Mouse (Mus musculus): ENCODE measurements around the gene Map6.

Map6 gene

DNA sequence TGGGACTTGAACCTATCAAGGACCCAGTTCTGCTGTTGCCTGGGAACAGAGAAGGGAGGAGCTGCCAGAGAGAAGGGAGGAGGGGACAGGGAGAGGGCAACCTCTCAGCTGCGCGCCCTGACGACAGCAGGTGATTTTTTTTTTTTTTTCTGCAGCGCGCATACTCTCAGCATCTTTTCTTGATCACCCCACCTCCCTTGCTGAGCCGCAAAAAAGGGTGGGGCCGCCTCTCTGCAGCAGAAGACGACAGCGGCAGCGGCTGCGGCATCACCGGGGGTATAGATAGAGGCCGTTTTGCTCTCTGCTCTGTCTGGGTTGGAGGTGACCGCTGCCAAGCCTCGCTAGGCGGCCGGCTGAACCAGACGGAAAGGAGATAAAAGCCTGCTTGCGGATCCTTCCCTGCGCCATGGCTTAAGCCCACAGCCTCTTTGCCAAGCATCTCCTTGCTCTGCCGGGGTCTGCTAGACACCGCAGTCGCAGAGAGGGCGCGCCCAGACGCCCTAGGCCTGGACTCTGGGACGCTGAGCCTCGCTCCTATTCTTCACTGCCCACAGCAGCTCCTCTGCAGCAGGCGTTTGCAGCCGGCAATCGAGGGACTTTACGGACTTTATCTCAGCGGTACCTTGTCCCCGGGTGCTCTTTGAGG lies at the start of gene Map6:
TSS of gene Map6 (plus strand) at position 197 of the 646 bp plus-strand sequence.
- DNase-seq, result peak; percentile 26

- no peak for DNase-seq
Measured at GRCm38 (mm10) chr7:99224225-99224624, 43.0 kb upstream of the Map6 start.

- no peak for DNase-seq
Measured at GRCm38 (mm10) chr7:99224648-99225190, 42.5 kb upstream of the Map6 start.

- DNase-seq, result no peak
Measured at GRCm38 (mm10) chr7:99225421-99225820, 41.8 kb upstream of the Map6 start.

- no peak for DNase-seq
Measured at GRCm38 (mm10) chr7:99226662-99227061, 40.6 kb upstream of the Map6 start.

- DNase-seq, result no peak
Measured at GRCm38 (mm10) chr7:99227267-99227666, 40.0 kb upstream of the Map6 start.

- DNase-seq, result no peak
Measured at GRCm38 (mm10) chr7:99228825-99229224, 38.4 kb upstream of the Map6 start.

DNA sequence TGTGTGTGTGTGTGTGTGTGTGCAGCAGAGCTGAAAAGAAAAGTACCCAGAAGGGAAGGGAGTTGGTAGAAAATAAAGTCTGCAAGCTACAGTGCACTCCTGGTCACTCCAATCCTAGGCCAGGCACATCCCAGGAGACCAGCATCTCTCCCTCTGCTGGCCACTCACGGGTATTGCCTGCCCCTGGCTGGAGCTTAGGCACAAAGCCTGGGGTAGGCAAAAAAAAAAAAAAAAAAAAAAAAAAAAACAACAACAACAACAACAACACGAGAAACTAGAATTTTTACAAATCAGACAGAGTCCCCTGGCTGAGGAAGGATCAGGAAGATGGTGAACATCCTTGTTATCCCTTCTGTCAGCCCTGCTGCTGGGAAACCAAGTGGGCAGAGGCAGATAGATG lies 37.8 kb upstream of the Map6 start:
- peak; percentile 13 for DNase-seq

GRCm38 (mm10) chr7:99230061-99230747 lies 37.0 kb upstream of the Map6 start:
- DNase-seq, result no peak

GRCm38 (mm10) chr7:99232571-99232970 lies 34.7 kb upstream of the Map6 start:
- peak; percentile 13 for DNase-seq

DNA sequence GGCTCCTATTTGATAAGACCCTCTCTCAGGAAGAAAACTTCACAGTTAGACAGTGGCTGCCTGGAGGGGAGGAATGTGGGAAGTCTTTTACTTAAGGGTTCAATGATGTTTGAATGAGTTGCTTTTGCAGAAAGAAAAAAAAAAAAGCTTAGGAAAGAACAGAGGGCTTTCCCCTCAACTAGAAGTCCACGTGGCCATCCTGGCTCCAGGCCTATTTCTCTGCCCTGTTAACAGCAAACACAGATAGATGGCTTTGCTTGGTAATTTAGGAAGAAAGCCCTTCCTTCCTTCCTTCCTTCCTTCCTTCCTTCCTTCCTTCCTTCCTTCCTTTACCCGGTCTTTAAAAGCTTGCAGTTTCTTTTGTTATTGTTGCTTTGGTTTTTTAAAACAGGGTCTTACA lies 32.3 kb upstream of the Map6 start:
- DNase-seq, result no peak

DNA sequence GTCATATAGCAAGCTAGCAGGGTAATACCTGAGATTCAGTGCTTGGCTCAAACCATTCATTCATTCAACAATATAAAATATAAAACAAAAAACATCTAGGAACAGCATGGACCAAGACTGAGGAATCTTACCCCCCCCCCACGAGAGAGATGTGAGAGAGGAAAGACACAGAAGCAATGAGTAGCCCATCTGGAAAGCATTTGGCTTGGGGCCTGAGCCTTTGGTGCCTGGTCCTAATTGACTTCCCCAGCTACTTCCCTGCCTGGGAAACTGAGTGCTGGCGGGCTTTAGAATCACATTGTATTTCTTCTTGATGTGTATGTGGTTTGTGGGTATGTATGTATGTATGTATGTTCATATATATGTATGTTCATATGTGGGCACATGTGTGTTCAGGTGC lies 31.6 kb upstream of the Map6 start:
- no peak for DNase-seq

- no peak for DNase-seq
Measured at GRCm38 (mm10) chr7:99236888-99237660, 30.2 kb upstream of the Map6 start.

GRCm38 (mm10) chr7:99238417-99238816 lies 28.8 kb upstream of the Map6 start, which contains the start of gene Mogat2:
Mogat2 (minus strand) TSS chr7:99238619.
- no peak for DNase-seq

DNA sequence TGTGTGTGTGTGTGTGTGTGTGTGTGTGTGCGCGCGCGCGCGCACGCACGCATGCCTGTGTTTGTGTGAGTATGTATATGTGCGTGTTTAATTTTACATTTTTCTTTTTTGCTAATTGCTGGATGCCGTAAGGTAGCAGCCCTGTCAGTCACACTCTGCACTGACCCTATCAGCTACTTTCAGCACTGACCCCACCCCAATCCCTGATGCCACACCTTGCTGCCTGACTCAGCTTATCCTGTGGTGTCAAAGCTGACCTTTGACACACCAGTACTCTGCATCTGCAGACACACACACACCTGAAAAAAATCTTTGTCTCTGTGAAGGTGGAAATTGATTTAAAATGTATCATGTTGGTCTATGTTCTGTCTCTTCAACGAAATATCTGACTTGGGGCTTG lies 25.1 kb upstream of the Map6 start:
- DNase-seq, result no peak

GRCm38 (mm10) chr7:99248157-99248742 lies 19.0 kb upstream of the Map6 start:
- no peak for DNase-seq

DNA sequence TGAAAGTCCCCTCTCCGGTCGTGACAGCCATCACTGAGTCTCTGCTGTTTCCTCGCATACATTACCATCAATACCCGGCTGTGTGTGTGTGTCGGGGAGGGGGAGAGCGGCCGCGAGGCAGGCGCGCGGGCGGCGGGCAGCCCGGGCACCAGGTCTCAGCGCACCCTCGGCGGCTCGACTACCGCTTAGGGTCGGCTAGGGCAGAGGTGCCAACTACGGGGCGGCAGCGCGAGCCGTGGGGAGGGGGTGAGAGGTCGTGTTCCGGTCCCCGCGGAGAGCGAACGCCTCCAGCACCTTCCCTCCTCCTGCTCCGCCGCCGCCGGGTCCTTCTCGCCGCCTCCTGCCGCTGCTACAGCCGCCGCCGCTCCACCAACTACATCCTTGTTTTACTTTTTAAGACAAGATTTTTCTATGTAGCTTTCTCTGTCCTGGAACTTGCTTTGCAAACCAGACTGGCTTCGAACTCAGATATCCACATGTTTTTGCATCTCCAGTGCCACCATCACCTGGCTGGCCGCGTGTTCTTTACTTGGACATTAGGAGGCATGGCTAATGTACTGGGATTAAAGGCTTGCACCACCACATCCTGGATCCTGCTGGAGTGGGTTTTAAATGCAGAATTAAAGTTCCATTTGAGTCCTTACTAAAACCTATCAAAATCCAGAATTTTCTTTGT lies 18.2 kb upstream of the Map6 start:
- peak; percentile 50 for DNase-seq

DNA sequence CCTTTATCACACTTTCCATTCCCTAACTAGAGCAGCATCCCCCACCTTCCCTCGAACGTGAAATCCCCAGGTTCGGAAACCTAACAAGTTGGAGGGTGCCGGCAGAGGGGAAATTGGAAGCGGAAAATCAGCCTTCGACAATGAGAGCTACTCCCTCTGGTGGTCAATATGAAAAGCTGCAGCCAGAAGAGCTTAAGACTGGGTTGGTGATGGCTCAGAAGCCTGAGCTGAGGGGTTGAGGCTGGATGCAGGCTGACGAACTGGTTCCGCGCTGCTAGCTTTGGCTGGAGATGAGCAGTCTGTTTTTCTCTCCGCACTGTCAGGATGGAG lies 17.7 kb upstream of the Map6 start:
- DNase-seq, result peak; percentile 33

DNA sequence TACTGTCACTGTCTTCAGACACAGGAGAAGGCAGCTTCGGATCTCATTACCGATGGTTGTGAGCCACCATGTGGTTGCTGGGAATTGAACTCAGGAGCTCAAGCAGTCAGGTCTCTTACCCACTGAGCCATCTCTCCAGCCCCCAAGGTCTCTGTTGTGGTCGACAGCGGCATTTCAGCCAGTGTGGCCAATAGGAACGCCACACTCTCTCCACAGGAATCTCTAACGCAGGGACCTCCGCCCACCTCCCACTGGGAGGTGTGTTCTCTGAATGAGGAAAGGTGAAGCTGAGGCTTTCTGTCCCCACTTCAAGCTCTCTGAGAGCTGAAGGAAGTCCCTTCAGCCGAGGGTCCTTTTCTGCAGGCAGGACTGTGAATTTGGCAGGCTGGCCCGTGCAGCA lies 16.9 kb upstream of the Map6 start:
- DNase-seq, result no peak

GRCm38 (mm10) chr7:99255006-99255405 lies 12.2 kb upstream of the Map6 start:
- DNase-seq, result no peak

DNA sequence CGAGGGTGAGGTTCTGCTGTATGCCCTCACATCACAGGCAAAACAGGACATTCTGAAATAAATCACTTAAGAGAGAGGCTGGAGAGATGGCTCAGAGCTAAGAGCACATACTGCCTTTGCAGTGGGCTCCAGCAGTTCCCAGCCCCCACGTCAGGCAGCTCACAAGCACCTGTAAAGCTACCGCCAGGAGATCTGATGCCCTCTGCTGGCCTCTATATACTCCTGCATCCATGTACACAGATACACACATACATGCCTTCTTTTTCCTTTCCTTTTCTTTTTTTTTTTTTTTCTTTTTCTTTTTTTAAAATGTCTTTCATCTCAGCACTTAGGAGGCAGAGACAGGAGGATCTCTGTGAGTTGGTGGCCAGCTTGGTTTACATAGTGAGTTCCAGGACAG lies 5.3 kb upstream of the Map6 start:
- no peak for DNase-seq

DNA sequence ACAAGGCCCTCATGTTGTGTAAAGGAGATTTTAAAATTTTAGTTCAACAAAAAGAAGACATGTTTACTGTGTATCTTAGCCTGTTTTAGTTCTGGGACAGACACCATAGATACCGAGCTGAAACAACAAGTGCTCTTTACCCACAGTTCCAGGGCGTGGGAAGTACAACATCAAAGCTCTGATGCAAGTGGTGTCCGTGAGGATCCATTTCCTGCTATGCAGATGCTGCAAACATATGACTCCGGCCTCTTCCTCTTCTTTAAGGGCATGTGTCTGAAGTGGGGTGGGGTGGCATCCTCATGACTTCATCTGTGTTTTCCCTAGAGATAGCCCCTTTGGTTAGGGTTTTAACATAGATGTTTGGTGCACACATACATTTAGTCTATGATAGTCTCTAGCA lies 3.7 kb upstream of the Map6 start:
- no peak for DNase-seq

DNA sequence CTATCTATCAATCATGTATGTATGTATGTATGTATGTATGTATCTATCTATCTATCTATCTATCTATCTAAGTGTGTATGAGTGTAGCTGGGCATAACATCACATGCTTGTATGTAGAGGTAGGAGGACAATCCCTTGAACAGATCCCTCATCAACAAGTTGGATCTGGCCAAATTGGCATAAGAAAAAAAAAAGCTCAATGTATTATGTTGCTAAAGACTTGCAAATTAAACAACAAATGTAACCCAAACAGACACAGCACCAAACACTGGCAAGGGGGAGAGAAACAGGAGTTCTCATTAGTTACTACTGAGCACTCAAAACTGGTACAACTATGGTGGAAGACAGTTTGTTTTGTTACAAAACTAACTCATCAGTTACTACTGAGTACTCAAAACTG lies 2.6 kb upstream of the Map6 start:
- no peak for DNase-seq
